Mouse (Mus musculus) gonadal fat pad, adult 2 months (tissue): Measurements from ENCODE around the gene Paxbp1. TPM values are rescaled to one million over a fixed set of nuclear protein-coding genes. Genes with fewer than 3 reads are reported as not detected.
A peak's percentile ranks its signal among the peaks of the same experiment; 100 is the strongest.

Source experiments
- DNase-seq: peaks from one replicate; pipeline ENCODE4 v3.0.0-alpha.2; 2012; ENCODE audit warnings: low read depth
- polyA plus RNA-seq: library from polyadenylated mRNA; depleted of rRNA; stranded (reverse); fragments of >200 nt; gene quantifications from 2 replicates; pipeline ENCODE4 v1.2.3, GENCODE M21; 2012; rRNA removed

Gene Paxbp1
- polyA plus RNA-seq, 1 experiment = 21.7 TPM

GRCm38 (mm10) chr16:90996327-90997243, 47.8 kb downstream of the Paxbp1 start:
- no peak for DNase-seq

GRCm38 (mm10) chr16:90995498-90995897, 48.8 kb downstream of the Paxbp1 start:
- DNase-seq = no peak

- no peak for DNase-seq
Observed at GRCm38 (mm10) chr16:90995023-90995422, 49.3 kb downstream of the Paxbp1 start.

- no peak for DNase-seq
Observed at GRCm38 (mm10) chr16:90989162-90989561, 55.2 kb downstream of the Paxbp1 start.

- DNase-seq = no peak
Observed at GRCm38 (mm10) chr16:90988665-90989064, 55.7 kb downstream of the Paxbp1 start.

- DNase-seq = peak; percentile 84
Observed at GRCm38 (mm10) chr16:90988039-90988438, 56.3 kb downstream of the Paxbp1 start.

- DNase-seq = no peak
Observed at GRCm38 (mm10) chr16:90971004-90971403, 73.3 kb downstream of the Paxbp1 start.

GRCm38 (mm10) chr16:90966241-90966640, 78.1 kb downstream of the Paxbp1 start:
- no peak for DNase-seq

- no peak for DNase-seq
Observed at GRCm38 (mm10) chr16:90964302-90964701, 80.0 kb downstream of the Paxbp1 start.

Other genes starting within 250 kb of the Paxbp1 start
- gene Urb1, start 234.1 kb downstream of the Paxbp1 start, polyA plus RNA-seq = 5.4 and 6.4 TPM in 2 replicates
- 7.2 and 8.1 TPM in 2 replicates for gene Eva1c, start 217.8 kb downstream of the Paxbp1 start, polyA plus RNA-seq
- 9.6 and 12.2 TPM in 2 replicates for gene Cfap298, start 109.4 kb downstream of the Paxbp1 start, polyA plus RNA-seq
- gene Synj1, start 33.2 kb downstream of the Paxbp1 start, polyA plus RNA-seq = 15.1 and 20.2 TPM in 2 replicates
- gene 4932438H23Rik, start 50.6 kb upstream of the Paxbp1 start, polyA plus RNA-seq = 16.0 and 17.1 TPM in 2 replicates
- 0.04 TPM in 1 of 2 replicates, not detected in the other for gene Olig2, start 180.9 kb upstream of the Paxbp1 start, polyA plus RNA-seq
- 0.73 and 2.0 TPM in 2 replicates for gene Olig1, start 225.2 kb upstream of the Paxbp1 start, polyA plus RNA-seq